Mouse (Mus musculus): Measurements from ENCODE around the gene Aldh3b3.

- TF ChIP-seq MAFK (IDR thresholded peaks at IDR 0.05; ENCODE audit: insufficient replicate concordance, low read length) = no peak
- no peak for TF ChIP-seq CTCF (conservative IDR thresholded peaks at IDR 0.05 in 1 of 2, IDR thresholded peaks at IDR 0.05 in 1 of 2; ENCODE audit: low read depth in 2 of 2, low read length in 2 of 2)
- no peak for TF ChIP-seq JUN (IDR thresholded peaks at IDR 0.05; ENCODE audit: insufficient read depth, low read depth, low read length)
- no peak for TF ChIP-seq RAD21 (IDR thresholded peaks at IDR 0.05; ENCODE audit: low read depth, low read length)
Observed at GRCm38 (mm10) chr19:4001752-4002151, 43.3 kb downstream of the Aldh3b3 start.
